Mouse (Mus musculus) myocyte (in vitro differentiated cells): ENCODE data around the gene Serpinb9. TPM values are rescaled to one million over a fixed set of nuclear protein-coding genes. Genes with fewer than 3 reads are reported as not detected.

Source experiments
- H3K27me3 ChIP-seq: one replicate; pipeline ENCODE4 v1.6.1; 2011; ENCODE audit not compliant: control insufficient read depth, insufficient read depth, insufficient read length
- H3K36me3 ChIP-seq: one replicate; pipeline ENCODE4 v1.6.1; 2011; ENCODE audit not compliant: control insufficient read depth, insufficient read depth
- H3K4me2 ChIP-seq: one replicate; pipeline ENCODE4 v1.6.1; 2011; ENCODE audit warnings: low read depth, control low read depth
- H3K4me3 ChIP-seq: one replicate; pipeline ENCODE4 v1.5.1; 2011; ENCODE audit warnings: mild to moderate bottlenecking, control low read depth, moderate library complexity
- H3K79me2 ChIP-seq: one replicate; pipeline ENCODE4 v1.6.1; 2011; ENCODE audit not compliant: control insufficient read depth, insufficient read depth
- H3ac ChIP-seq: one replicate; pipeline ENCODE4 v1.6.1; 2011; ENCODE audit not compliant: control insufficient read depth, insufficient read length
- CEBPB ChIP-seq: IDR thresholded peaks from 2 replicates; pipeline ENCODE4 v1.6.1; 2011; ENCODE audit warnings: mild to moderate bottlenecking, moderate library complexity; ENCODE audit not compliant: poor library complexity, insufficient read depth, severe bottlenecking
- E2F4 ChIP-seq: IDR thresholded peaks from one replicate; pipeline ENCODE4 v1.6.1; 2011; ENCODE audit warnings: mild to moderate bottlenecking, control low read depth, moderate library complexity; ENCODE audit not compliant: insufficient read depth
- MAX ChIP-seq: IDR thresholded peaks from one replicate; pipeline ENCODE4 v1.6.1; 2011; ENCODE audit warnings: low read depth, mild to moderate bottlenecking, control low read depth
- MYOD1 ChIP-seq, 3 experiments: IDR thresholded peaks; one replicate each; pipeline ENCODE4 v1.6.1; 2011; ENCODE audit warnings: control low read depth in 2 of 3, low read depth in 2 of 3, mild to moderate bottlenecking in 2 of 3, moderate library complexity in 1 of 3; ENCODE audit not compliant: insufficient read length in 2 of 3, control insufficient read depth in 1 of 3
- MYOG ChIP-seq, 3 experiments: IDR thresholded peaks; one replicate each; pipeline ENCODE4 v1.6.1; 2011; ENCODE audit warnings: control low read depth in 2 of 3, low read depth in 2 of 3, mild to moderate bottlenecking in 2 of 3; ENCODE audit not compliant: insufficient read length in 2 of 3, control insufficient read depth in 1 of 3, insufficient read depth in 1 of 3
- POLR2A ChIP-seq: IDR thresholded peaks from one replicate; pipeline ENCODE4 v1.6.1; 2011; ENCODE audit warnings: low read depth, mild to moderate bottlenecking, control low read depth, moderate library complexity; ENCODE audit not compliant: insufficient read length
- POLR2AphosphoS2 ChIP-seq: IDR thresholded peaks from one replicate; pipeline ENCODE4 v1.6.1; 2011; ENCODE audit warnings: low read depth, control low read depth; ENCODE audit not compliant: insufficient read length
- REST ChIP-seq: IDR thresholded peaks from one replicate; pipeline ENCODE4 v1.6.1; 2011; ENCODE audit warnings: mild to moderate bottlenecking, control low read depth, moderate library complexity; ENCODE audit not compliant: insufficient read depth, insufficient read length
- SRF ChIP-seq: IDR thresholded peaks from one replicate; pipeline ENCODE4 v1.6.1; 2011; ENCODE audit warnings: low read depth; ENCODE audit not compliant: control insufficient read depth, insufficient read length
- TCF12 ChIP-seq: IDR thresholded peaks from one replicate; pipeline ENCODE4 v1.6.1; 2011; ENCODE audit warnings: mild to moderate bottlenecking, control low read depth; ENCODE audit not compliant: poor library complexity, insufficient read depth, severe bottlenecking
- TCF3 ChIP-seq: IDR thresholded peaks from one replicate; pipeline ENCODE4 v1.6.1; 2011; ENCODE audit warnings: low read depth, control low read depth; ENCODE audit not compliant: insufficient read length
- USF1 ChIP-seq: IDR thresholded peaks from one replicate; pipeline ENCODE4 v1.6.1; 2011; ENCODE audit warnings: low read depth, mild to moderate bottlenecking, control low read depth, moderate library complexity
- polyA plus RNA-seq: library from polyadenylated mRNA; unstranded; fragments of >200 nt; fragmentation: generic; extraction: Trizol; gene quantifications from one replicate; pipeline ENCODE4 v1.2.1, GENCODE M21; 2012; ENCODE audit warnings: missing spikeins

Gene Serpinb9
- polyA plus RNA-seq, 1 experiment: 7.2 TPM

- Histone ChIP-seq H3K4me3 (no peak within 1 kb of the TSS), H3K79me2 (no peaks in the 10 kb centered on the region), H3K27me3 (no peaks in the 10 kb centered on the region), H3K36me3 (no peaks in the 10 kb centered on the region), H3K4me2 (peak within 1 kb of the TSS; percentile 52), H3ac (no peak within 1 kb of the TSS)
- no peak for TF ChIP-seq E2F4
- TF ChIP-seq SRF: no peak
- TF ChIP-seq TCF3: no peak
- TF ChIP-seq MYOD1 (IDR thresholded peaks at IDR 0.05; ENCODE audit: control insufficient read depth in 1 of 3, insufficient read length in 2 of 3, low read depth in 2 of 3): no peak
- no peak for TF ChIP-seq REST
- no peak for TF ChIP-seq POLR2AphosphoS2
- TF ChIP-seq POLR2A: no peak
- no peak for TF ChIP-seq MYOG (IDR thresholded peaks at IDR 0.05; ENCODE audit: control insufficient read depth in 1 of 3, insufficient read depth in 1 of 3, insufficient read length in 2 of 3, low read depth in 2 of 3)
- TF ChIP-seq CEBPB: no peak
- no peak for TF ChIP-seq USF1
- no peak for TF ChIP-seq TCF12
- no peak for TF ChIP-seq MAX
These were observed 37.9 kb upstream of the Serpinb9 start, which contains the start of gene Serpinb6b for GRCm38 (mm10) chr13:32964989-32965811. Serpinb6b (plus strand) TSS chr13:32965209.

DNA sequence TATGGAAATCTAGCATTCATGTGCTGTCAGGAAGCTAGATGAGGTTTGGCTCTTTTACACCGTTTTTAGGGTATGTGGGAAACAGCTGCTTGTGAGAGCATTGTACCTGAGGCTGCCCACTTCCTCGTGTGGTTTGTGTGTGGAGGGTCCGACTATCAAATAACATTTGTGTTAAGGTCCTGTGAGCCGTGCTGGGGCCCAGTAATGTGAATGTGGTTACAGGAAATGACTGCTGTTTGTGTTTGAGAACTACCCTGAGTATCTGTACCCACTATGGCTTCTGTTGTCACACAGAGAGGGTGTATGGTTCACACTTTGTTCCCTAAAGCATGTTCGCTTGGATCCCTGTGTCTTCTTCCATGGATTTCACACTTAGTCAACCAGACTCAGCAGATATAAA, 36.9 kb upstream of the Serpinb9 start:
- no peak overlapping the region for H3K4me3 ChIP-seq

DNA sequence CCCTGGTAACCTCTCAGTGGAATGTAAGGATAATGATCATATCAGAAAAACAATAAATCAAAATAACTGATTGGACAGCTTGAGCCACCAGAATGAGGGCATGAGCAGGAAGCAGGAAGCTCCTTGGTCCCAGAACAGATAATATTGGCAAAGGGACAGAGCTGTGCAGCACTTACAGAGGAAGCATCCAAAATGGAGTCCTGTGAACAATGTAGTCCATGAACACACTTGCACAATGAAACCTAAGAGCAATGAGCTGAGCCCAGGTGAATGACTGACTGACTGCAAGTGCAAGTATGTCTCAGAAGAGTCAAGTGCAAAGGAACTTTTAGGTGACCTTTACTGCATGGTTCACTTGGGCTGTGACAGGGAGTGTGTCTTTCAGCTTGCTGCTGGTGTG, 35.8 kb upstream of the Serpinb9 start:
- Histone ChIP-seq H3ac (no peak overlapping the region), H3K36me3 (no peaks in the 10 kb centered on the region), H3K4me2 (no peak overlapping the region), H3K27me3 (no peaks in the 10 kb centered on the region), H3K79me2 (no peaks in the 10 kb centered on the region), H3K4me3 (no peak overlapping the region)
- TF ChIP-seq POLR2AphosphoS2: no peak

More for the DNA sequence above, 36.9 kb upstream of the Serpinb9 start:
- Histone ChIP-seq H3K27me3 (no peaks in the 10 kb centered on the region), H3K79me2 (no peaks in the 10 kb centered on the region), H3K4me2 (no peak overlapping the region), H3K36me3 (no peaks in the 10 kb centered on the region), H3ac (no peak overlapping the region)
- TF ChIP-seq CEBPB: no peak
- TF ChIP-seq POLR2AphosphoS2: no peak
- no peak for TF ChIP-seq MYOD1 (IDR thresholded peaks at IDR 0.05; ENCODE audit: control insufficient read depth in 1 of 3, insufficient read length in 2 of 3, low read depth in 2 of 3)
- TF ChIP-seq MYOG (IDR thresholded peaks at IDR 0.05; ENCODE audit: control insufficient read depth in 1 of 3, insufficient read depth in 1 of 3, insufficient read length in 2 of 3, low read depth in 2 of 3): no peak

DNA sequence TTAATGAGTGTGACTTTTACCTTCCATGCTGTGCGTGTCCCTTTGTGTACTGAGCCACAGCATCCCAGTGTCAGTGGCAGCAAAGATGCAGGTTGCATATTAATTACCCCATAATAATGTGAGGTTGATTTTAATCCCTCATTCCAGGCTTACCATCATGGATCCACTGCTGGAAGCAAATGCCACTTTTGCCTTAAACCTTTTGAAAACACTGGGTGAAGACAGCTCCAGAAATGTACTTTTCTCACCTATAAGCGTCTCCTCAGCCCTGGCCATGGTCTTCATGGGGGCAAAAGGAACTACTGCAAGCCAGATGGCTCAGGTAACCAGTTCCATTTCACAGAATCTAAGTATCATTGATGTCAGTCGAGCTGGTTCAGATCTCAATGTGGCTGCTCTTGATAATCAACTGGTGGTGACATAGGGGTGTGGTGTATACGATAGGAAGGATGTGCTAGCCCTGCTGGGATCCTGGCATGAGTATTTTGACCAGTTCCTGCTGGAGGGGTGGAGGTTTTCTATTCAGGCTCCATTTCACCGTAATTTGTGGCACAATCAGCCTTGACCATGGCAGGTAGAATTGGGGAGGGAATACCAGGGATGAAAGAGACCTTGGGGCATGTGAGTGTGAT, 34.6 kb upstream of the Serpinb9 start:
- no peaks in the 10 kb centered on the region for H3K36me3 ChIP-seq
- no peak overlapping the region for H3K4me2 ChIP-seq
- H3K4me3 ChIP-seq: no peak overlapping the region
- H3K79me2 ChIP-seq: no peaks in the 10 kb centered on the region
- no peaks in the 10 kb centered on the region for H3K27me3 ChIP-seq
- H3ac ChIP-seq: no peak overlapping the region
- no peak for TF ChIP-seq MYOD1 (IDR thresholded peaks at IDR 0.05; ENCODE audit: control insufficient read depth in 1 of 3, insufficient read length in 2 of 3, low read depth in 2 of 3)
- TF ChIP-seq USF1: no peak
- no peak for TF ChIP-seq TCF3

GRCm38 (mm10) chr13:32968996-32969640, 33.9 kb upstream of the Serpinb9 start:
- TF ChIP-seq REST (no peak), MYOD1 (IDR thresholded peaks at IDR 0.05; ENCODE audit: control insufficient read depth in 1 of 3, insufficient read length in 2 of 3, low read depth in 2 of 3) (no peak), SRF (no peak), E2F4 (no peak), POLR2AphosphoS2 (no peak), MAX (no peak), TCF3 (no peak), POLR2A (no peak), USF1 (no peak), TCF12 (no peak), CEBPB (no peak), MYOG (IDR thresholded peaks at IDR 0.05; ENCODE audit: control insufficient read depth in 1 of 3, insufficient read depth in 1 of 3, insufficient read length in 2 of 3, low read depth in 2 of 3) (no peak)
- no peaks in the 10 kb centered on the region for H3K79me2 ChIP-seq
- H3K27me3 ChIP-seq: no peaks in the 10 kb centered on the region
- H3K4me2 ChIP-seq: no peak overlapping the region
- no peak overlapping the region for H3K4me3 ChIP-seq
- no peaks in the 10 kb centered on the region for H3K36me3 ChIP-seq
- no peak overlapping the region for H3ac ChIP-seq
